Mouse (Mus musculus): ENCODE data around the gene Camkv.
A peak's percentile ranks its signal among the peaks of the same experiment; 100 is the strongest.

Camkv gene

GRCm38 (mm10) chr9:107935374-107935773, at the start of gene Camkv:
Gene Camkv (plus strand): TSS chr9:107935674.
- DNase-seq (ENCODE audit: low read depth, low spot score) = no peak

- peak; percentile 90 for DNase-seq (ENCODE audit: low read depth, low spot score)
These were observed 47.6 kb upstream of the Camkv start, which contains the start of gene Mon1a for GRCm38 (mm10) chr9:107887804-107888266. Gene Mon1a (plus strand): TSS chr9:107888151.

- no peak for DNase-seq (ENCODE audit: low read depth, low spot score)
These were observed 47.1 kb upstream of the Camkv start for GRCm38 (mm10) chr9:107888267-107888850.

GRCm38 (mm10) chr9:107890260-107890659, 45.2 kb upstream of the Camkv start:
- DNase-seq (ENCODE audit: low read depth, low spot score) = no peak

- no peak for DNase-seq (ENCODE audit: low read depth, low spot score)
These were observed 44.5 kb upstream of the Camkv start for GRCm38 (mm10) chr9:107891023-107891422.

- no peak for DNase-seq (ENCODE audit: low read depth, low spot score)
These were observed 36.9 kb upstream of the Camkv start for GRCm38 (mm10) chr9:107898563-107898962.

- no peak for DNase-seq (ENCODE audit: low read depth, low spot score)
These were observed 35.6 kb upstream of the Camkv start for GRCm38 (mm10) chr9:107899855-107900254.

GRCm38 (mm10) chr9:107900840-107901626, 34.4 kb upstream of the Camkv start:
- DNase-seq (ENCODE audit: low read depth, low spot score) = no peak

- DNase-seq (ENCODE audit: low read depth, low spot score) = no peak
These were observed 33.9 kb upstream of the Camkv start for GRCm38 (mm10) chr9:107901627-107901914.

- DNase-seq (ENCODE audit: low read depth, low spot score) = peak; percentile 75
These were observed 30.7 kb upstream of the Camkv start for GRCm38 (mm10) chr9:107904726-107905125.

GRCm38 (mm10) chr9:107906252-107906966, 29.1 kb upstream of the Camkv start, which contains the start of gene Mst1r:
Gene Mst1r (plus strand): TSS chr9:107906873.
- DNase-seq (ENCODE audit: low read depth, low spot score) = peak; percentile 59

GRCm38 (mm10) chr9:107906967-107907800, 28.3 kb upstream of the Camkv start:
- no peak for DNase-seq (ENCODE audit: low read depth, low spot score)

- DNase-seq (ENCODE audit: low read depth, low spot score) = no peak
These were observed 27.7 kb upstream of the Camkv start for GRCm38 (mm10) chr9:107907801-107908120.

GRCm38 (mm10) chr9:107908410-107909158, 26.9 kb upstream of the Camkv start:
- peak; percentile 57 for DNase-seq (ENCODE audit: low read depth, low spot score)

GRCm38 (mm10) chr9:107910025-107910769, 25.3 kb upstream of the Camkv start:
- no peak for DNase-seq (ENCODE audit: low read depth, low spot score)

- no peak for DNase-seq (ENCODE audit: low read depth, low spot score)
These were observed 20.6 kb upstream of the Camkv start for GRCm38 (mm10) chr9:107914764-107915420.

- DNase-seq (ENCODE audit: low read depth, low spot score) = no peak
These were observed 17.4 kb upstream of the Camkv start for GRCm38 (mm10) chr9:107917895-107918608.

- DNase-seq (ENCODE audit: low read depth, low spot score) = no peak
These were observed 16.6 kb upstream of the Camkv start for GRCm38 (mm10) chr9:107918884-107919283.

- no peak for DNase-seq (ENCODE audit: low read depth, low spot score)
These were observed 16.0 kb upstream of the Camkv start for GRCm38 (mm10) chr9:107919441-107919840.

Data from skeletal muscle tissue, adult 2 months (tissue).